Mouse (Mus musculus): ENCODE results near the gene Syt14.

DNA sequence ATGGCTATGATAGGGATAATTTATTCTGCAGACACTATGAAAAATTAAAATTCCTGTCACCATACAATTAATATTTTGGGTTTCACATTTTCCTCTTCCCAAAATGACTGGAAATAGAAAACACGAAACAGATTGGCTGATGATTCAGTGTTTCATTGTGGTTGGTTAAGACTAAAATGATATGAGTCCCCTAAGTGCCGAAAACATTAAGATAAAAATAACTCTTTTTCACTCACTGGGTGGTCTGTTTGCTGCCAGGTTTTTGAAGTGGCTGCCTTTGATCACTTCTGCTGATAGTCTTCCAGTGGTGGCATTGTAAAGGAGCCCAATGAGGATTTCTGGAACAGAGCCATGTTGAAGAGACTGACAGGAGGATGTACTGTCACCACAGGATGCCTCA, 134.1 kb downstream of the Syt14 start:
- TF ChIP-seq POLR2A (IDR thresholded peaks at IDR 0.05; ENCODE audit: insufficient read length, low read depth) (no peak), E2F4 (IDR thresholded peaks at IDR 0.05; ENCODE audit: insufficient read depth) (no peak), MAX (IDR thresholded peaks at IDR 0.05; ENCODE audit: low read depth) (no peak), POLR2AphosphoS2 (IDR thresholded peaks at IDR 0.05; ENCODE audit: insufficient read length, low read depth) (no peak), TCF12 (IDR thresholded peaks at IDR 0.05; ENCODE audit: insufficient read depth, poor library complexity, severe bottlenecking) (no peak), USF1 (IDR thresholded peaks at IDR 0.05; ENCODE audit: low read depth) (no peak), CEBPB (IDR thresholded peaks at IDR 0.05; ENCODE audit: insufficient read depth, poor library complexity, severe bottlenecking) (no peak), REST (IDR thresholded peaks at IDR 0.05; ENCODE audit: insufficient read depth, insufficient read length) (no peak), TCF3 (IDR thresholded peaks at IDR 0.05; ENCODE audit: insufficient read length, low read depth) (no peak), MYOD1 (IDR thresholded peaks at IDR 0.05; ENCODE audit: control insufficient read depth in 1 of 3, insufficient read length in 2 of 3, low read depth in 2 of 3) (no peak), MYOG (IDR thresholded peaks at IDR 0.05; ENCODE audit: control insufficient read depth in 1 of 3, insufficient read depth in 1 of 3, insufficient read length in 2 of 3, low read depth in 2 of 3) (no peak)
